Mouse (Mus musculus) erythroblast, embryonic 14.5 days (primary cell): ENCODE measurements around the gene Gls. TPM values are rescaled to one million over a fixed set of nuclear protein-coding genes. Genes with fewer than 3 reads are reported as not detected.

Experiments
- H3K27me3 ChIP-seq: 2 replicates; pipeline ENCODE4 v1.6.1; 2012; ENCODE audit warnings: inconsistent platforms; ENCODE audit not compliant: control insufficient read depth
- H3K36me3 ChIP-seq: 2 replicates; pipeline ENCODE4 v1.6.1; 2012; ENCODE audit warnings: mild to moderate bottlenecking, inconsistent platforms; ENCODE audit not compliant: control insufficient read depth
- H3K4me1 ChIP-seq: 2 replicates; pipeline ENCODE4 v1.6.1; 2012; ENCODE audit warnings: inconsistent platforms; ENCODE audit not compliant: control insufficient read depth
- H3K4me3 ChIP-seq: replicated peaks from 2 replicates; pipeline ENCODE3; 2012; ENCODE audit warnings: moderate library complexity, mild to moderate bottlenecking, inconsistent platforms
- H3K9me3 ChIP-seq: 2 replicates; pipeline ENCODE4 v1.6.1; 2012; ENCODE audit warnings: low read length, inconsistent platforms, mixed read lengths; ENCODE audit not compliant: control insufficient read depth
- GATA1 ChIP-seq: IDR thresholded peaks from 2 replicates; pipeline ENCODE4 v1.6.1; 2012; ENCODE audit warnings: low read length, inconsistent platforms, mixed read lengths
- TAL1 ChIP-seq: IDR thresholded peaks from 3 replicates; pipeline ENCODE4 v1.6.1; 2012; ENCODE audit warnings: low read length, inconsistent platforms, mixed read lengths
- polyA plus RNA-seq: library from polyadenylated mRNA; stranded (reverse); fragments of >175 nt; gene quantifications from 2 replicates; pipeline ENCODE4 v1.2.3, GENCODE M21; 2012

Gene Gls
- polyA plus RNA-seq, 1 experiment: 0.97 TPM

DNA sequence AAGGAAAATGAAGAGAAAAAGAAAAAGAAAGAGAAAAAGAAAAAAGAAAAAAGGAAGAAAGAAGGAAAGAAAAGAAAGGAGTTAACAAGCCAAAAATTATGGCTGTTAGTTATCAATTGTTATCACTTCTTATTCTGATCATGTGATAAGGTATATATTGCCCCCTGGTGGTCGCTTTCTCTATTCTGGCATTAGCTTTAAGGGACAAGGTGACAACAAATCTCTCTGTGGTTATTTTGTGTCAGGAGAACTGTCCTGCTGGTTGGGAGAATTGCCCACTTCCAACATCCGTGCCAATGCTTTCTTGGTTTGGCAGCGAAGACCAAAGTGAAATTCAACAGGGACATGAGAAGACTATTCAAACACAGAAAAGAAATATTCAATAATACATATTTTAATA, 34.6 kb upstream of the Gls start:
- TF ChIP-seq GATA1 (no peak), TAL1 (no peak)
- H3K9me3 ChIP-seq: no peaks in the 10 kb centered on the region
- no peak overlapping the region for H3K4me3 ChIP-seq
- H3K36me3 ChIP-seq: no peaks in the 10 kb centered on the region
- H3K4me1 ChIP-seq: no peaks in the 10 kb centered on the region
- H3K27me3 ChIP-seq: no peaks in the 10 kb centered on the region

DNA sequence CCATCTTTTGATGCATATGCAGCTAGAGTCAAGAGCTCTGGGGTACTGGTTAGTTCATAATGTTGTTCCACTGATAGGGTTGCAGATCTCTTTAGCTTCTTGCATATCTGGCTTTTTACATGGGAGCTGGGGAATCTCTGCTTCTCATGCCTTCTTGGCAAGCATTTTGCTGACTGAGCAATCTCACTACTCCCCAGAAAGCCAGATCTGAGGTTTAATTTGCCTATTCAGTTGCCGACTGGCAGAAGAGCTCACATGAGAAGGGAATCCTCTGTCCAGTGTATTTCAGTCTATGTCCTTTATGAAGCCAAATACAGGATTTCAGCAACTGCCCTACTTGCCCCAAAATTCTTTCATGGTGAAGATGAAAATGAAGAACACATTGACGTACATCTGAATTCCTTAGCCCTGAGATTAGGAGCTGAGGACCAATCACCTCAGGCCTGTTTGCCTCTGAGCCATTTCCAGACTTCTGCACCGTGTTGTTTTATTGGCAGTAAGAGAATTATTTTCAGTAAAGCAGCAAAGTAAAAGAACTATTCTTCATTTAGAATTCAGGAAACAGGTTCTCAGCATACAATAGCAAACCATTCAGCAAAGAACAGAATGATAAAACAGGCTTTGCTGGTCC, 33.0 kb upstream of the Gls start:
- Histone ChIP-seq H3K4me3 (no peak overlapping the region), H3K27me3 (no peaks in the 10 kb centered on the region), H3K9me3 (no peaks in the 10 kb centered on the region), H3K36me3 (no peaks in the 10 kb centered on the region), H3K4me1 (no peaks in the 10 kb centered on the region)
- TF ChIP-seq TAL1 (no peak), GATA1 (no peak)

DNA sequence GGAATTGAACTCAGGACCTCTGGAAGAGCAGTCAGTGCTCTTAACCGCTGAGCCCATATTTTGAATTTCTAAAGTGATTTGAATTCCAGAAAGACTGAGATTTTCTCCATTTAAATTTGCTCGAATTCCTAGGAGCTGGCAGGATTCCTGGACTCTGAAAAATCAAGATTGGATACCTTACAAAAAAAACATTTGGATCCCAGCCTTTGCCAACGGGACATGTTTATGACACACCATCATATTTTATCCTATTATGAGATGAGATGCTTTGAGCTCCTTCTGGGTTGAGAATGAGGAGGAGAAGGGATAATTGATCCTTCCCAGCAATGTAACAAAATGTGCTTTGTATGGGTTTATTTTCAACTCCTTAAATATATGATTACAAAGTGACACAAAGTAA, 31.3 kb upstream of the Gls start:
- H3K9me3 ChIP-seq: no peaks in the 10 kb centered on the region
- no peaks in the 10 kb centered on the region for H3K36me3 ChIP-seq
- no peaks in the 10 kb centered on the region for H3K27me3 ChIP-seq
- TF ChIP-seq GATA1 (no peak), TAL1 (no peak)
- H3K4me3 ChIP-seq: no peak overlapping the region
- H3K4me1 ChIP-seq: no peaks in the 10 kb centered on the region

DNA sequence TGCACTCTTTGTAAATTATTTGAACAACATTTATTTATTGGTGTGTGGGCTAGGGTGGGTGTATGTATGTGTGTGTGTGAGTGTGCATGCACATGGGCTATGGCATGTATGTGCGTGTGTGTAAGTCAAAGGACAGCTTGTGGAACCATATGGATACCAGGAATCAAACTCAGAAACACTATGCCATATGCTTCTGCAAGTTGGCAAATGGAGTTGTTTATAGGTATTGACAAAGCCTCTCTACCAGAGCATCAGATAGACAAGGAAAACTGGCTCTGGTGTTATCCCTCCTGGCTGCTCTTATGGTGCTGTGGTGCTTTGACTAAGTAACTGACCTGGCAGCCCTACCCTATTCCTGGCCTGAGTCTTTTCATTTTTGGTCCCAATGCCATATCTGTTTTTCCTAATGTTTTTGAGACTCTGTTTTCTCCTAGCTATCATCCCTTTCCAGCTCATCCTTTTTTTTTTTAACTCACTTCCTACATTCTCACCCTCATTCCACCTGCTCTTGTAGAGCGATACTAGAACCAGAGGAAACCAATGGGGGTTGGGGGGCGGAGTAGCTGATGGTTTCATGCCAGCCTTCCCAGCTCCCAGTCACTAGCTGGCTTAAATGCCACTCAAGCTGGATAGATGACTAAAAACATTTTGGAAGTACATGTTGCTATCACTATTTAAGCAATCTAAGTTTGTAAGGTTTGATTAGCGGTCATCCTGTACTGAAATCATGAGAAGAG, 27.5 kb upstream of the Gls start:
- Histone ChIP-seq H3K9me3 (no peaks in the 10 kb centered on the region), H3K4me3 (no peak overlapping the region), H3K4me1 (no peaks in the 10 kb centered on the region), H3K36me3 (no peaks in the 10 kb centered on the region), H3K27me3 (no peaks in the 10 kb centered on the region)
- TF ChIP-seq TAL1 (no peak), GATA1 (no peak)

DNA sequence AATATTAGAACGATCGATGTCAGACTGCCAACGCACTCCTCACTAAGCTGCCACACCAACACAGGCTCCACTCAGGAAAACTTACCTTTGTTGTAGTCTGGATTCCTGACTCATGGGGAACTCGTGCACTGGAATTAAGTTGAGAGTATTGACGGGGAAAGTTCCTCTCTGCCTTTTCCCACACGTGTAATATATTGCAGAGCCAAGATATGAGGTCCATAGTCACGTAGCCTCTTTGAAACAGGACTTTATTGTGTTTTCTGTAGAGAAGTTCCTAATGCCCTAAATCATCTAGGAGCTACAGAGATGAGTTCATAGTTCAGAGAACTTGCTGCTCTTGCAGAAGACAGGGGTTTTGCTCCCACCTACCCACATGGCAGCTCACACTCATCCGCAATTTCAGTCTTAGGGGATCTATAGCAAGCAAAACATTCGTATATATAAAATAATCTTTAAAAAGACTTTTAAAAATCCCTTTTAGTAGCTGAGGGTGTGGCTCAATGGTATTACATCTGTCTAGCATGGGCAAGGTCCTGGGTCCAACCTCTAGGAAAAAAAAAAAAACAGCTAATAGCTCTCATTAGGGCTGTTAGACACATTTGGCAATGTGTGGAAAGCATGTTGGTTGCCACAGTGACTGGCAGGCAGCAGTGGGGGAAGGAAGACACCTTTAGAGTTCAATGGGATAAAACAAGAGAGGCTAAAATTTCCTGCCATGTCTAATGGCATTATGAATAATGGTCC, 25.1 kb upstream of the Gls start:
- Histone ChIP-seq H3K4me3 (no peak overlapping the region), H3K9me3 (no peaks in the 10 kb centered on the region), H3K4me1 (no peaks in the 10 kb centered on the region), H3K36me3 (no peaks in the 10 kb centered on the region), H3K27me3 (no peaks in the 10 kb centered on the region)
- no peak for TF ChIP-seq GATA1
- TF ChIP-seq TAL1: no peak

DNA sequence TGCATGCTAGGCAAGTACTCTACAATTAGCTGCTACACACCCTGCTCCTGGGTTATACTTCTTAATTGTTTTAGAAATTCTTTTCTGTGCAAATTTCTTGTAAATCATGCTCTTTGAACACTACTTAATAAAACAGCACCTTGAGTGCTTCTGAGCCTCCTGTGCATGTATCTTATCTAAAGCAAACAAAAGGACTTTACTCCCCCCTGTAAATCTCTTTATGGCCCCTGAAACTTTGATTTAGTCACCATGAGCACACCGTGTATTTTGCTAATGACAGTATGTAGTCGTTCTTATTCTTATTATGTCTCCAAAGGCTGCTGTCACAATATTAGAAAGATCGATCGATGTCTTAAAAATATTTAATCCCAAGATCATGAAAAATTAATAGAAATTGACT, 23.9 kb upstream of the Gls start:
- H3K9me3 ChIP-seq: no peaks in the 10 kb centered on the region
- no peak overlapping the region for H3K4me3 ChIP-seq
- no peaks in the 10 kb centered on the region for H3K36me3 ChIP-seq
- H3K4me1 ChIP-seq: no peaks in the 10 kb centered on the region
- no peak for TF ChIP-seq GATA1
- TF ChIP-seq TAL1: no peak
- H3K27me3 ChIP-seq: no peaks in the 10 kb centered on the region

DNA sequence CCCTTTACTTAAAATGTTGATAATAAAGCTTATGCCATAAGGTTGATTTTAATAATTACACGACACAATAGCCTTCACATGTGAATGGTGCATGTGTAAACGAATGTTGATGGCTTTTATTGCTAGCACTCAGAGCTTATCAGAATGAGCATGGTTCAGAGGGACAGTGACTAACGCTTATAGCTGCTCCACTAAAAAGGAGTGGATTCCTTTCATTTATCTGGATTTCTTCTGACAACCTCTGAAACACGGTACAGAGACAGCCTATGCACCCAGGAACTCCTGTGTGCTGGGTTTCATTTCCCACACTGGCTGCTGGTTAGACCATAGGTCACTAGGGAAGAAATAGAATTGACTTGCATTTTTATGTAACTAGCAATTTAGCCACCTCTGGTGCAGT, 23.2 kb upstream of the Gls start:
- Histone ChIP-seq H3K9me3 (no peaks in the 10 kb centered on the region), H3K4me1 (no peaks in the 10 kb centered on the region), H3K27me3 (no peaks in the 10 kb centered on the region), H3K4me3 (no peak overlapping the region), H3K36me3 (no peaks in the 10 kb centered on the region)
- no peak for TF ChIP-seq GATA1
- no peak for TF ChIP-seq TAL1

DNA sequence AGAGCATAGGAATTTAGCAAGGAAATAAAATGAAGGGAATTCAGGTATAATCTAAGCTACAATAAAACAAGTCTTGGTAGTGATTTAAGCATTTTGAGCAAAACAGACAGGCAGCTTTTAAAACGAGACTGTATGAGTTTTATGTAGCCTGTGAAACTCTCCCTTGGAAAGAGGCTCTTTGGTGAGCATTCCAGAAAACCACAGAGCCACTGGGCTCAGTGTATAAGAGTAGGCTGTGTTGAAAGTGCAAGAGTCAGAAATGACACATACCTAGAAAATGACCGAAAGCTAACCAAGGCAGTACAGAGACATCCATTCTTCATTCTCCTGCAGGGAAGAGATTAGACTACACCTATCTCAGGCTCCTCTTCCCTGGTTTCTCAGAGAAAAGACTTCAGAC, 21.4 kb upstream of the Gls start:
- Histone ChIP-seq H3K36me3 (no peaks in the 10 kb centered on the region), H3K4me1 (no peaks in the 10 kb centered on the region)
- no peak for TF ChIP-seq GATA1
- no peak for TF ChIP-seq TAL1

DNA sequence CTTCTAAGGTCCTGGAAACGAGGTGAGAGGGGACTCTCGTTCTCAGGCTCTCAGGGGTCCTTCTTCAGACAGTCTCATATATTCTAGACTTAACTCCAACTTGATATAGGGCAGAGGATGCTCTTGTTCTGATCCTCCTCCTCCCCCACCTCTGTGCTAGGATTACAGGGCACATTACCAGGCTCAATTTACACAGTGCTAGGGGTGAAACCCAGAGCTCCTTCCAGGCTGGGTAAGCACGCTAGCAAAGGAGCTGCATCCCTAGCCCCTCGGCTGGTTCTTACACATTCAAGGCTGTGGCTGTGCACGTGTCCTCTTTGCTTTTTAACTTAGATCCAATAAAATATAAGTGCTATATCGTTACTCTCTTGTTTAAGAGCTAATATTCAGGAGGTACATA, 20.4 kb upstream of the Gls start:
- Histone ChIP-seq H3K27me3 (no peaks in the 10 kb centered on the region), H3K4me3 (no peak overlapping the region), H3K9me3 (no peaks in the 10 kb centered on the region), H3K36me3 (no peaks in the 10 kb centered on the region), H3K4me1 (no peaks in the 10 kb centered on the region)
- TF ChIP-seq TAL1 (no peak), GATA1 (no peak)

More for the DNA sequence above, 21.4 kb upstream of the Gls start:
- no peaks in the 10 kb centered on the region for H3K9me3 ChIP-seq
- no peak overlapping the region for H3K4me3 ChIP-seq
- H3K27me3 ChIP-seq: no peaks in the 10 kb centered on the region
